Mouse (Mus musculus) erythroblast, embryonic 14.5 days (primary cell): ENCODE data around the gene Arsb.

Experiments
- GATA1 ChIP-seq: IDR thresholded peaks from 2 replicates; pipeline ENCODE4 v1.6.1; 2012; ENCODE audit warnings: low read length, inconsistent platforms, mixed read lengths
- TAL1 ChIP-seq: IDR thresholded peaks from 3 replicates; pipeline ENCODE4 v1.6.1; 2012; ENCODE audit warnings: low read length, inconsistent platforms, mixed read lengths

GRCm38 (mm10) chr13:93829565-93830293 lies 58.3 kb downstream of the Arsb start:
- no peak for TF ChIP-seq TAL1
- no peak for TF ChIP-seq GATA1
